Mouse (Mus musculus) forebrain, embryonic 16.5 days (tissue): ENCODE measurements around the gene Gm33543. TPM values are rescaled to one million over a fixed set of nuclear protein-coding genes. Genes with fewer than 3 reads are reported as not detected.

Experiments used
- ATAC-seq: fragments of 200-750 bp; cut with Nextera tagmentation; 2 replicates; pipeline ENCODE4 v1.8.0; 2017; ENCODE audit warnings: mild to moderate bottlenecking, moderate library complexity
- H3K27ac ChIP-seq: fragments of 300-500 bp; sonication (generic); 2 replicates; pipeline ENCODE4 v1.5.1; 2014; ENCODE audit warnings: low read length, control low read depth
- H3K27me3 ChIP-seq: fragments of 300-500 bp; sonication (generic); replicated peaks from 2 replicates; pipeline ENCODE4 v1.6.1; 2014; ENCODE audit warnings: low read length; ENCODE audit not compliant: control insufficient read depth, insufficient read depth
- H3K36me3 ChIP-seq: fragments of 300-500 bp; sonication (generic); 2 replicates; pipeline ENCODE4 v1.6.1; 2014; ENCODE audit not compliant: control insufficient read depth, insufficient read depth
- H3K4me1 ChIP-seq: fragments of 300-500 bp; sonication (generic); replicated peaks from 2 replicates; pipeline ENCODE4 v1.6.1; 2014; ENCODE audit warnings: low read length; ENCODE audit not compliant: control insufficient read depth, insufficient read depth
- H3K4me2 ChIP-seq: fragments of 300-500 bp; sonication (generic); 2 replicates; pipeline ENCODE4 v1.6.1; 2014; ENCODE audit warnings: mild to moderate bottlenecking, low read length, control low read depth
- H3K4me3 ChIP-seq: fragments of 300-500 bp; sonication (generic); replicated peaks from 2 replicates; pipeline ENCODE4 v1.5.1; 2014; ENCODE audit warnings: mild to moderate bottlenecking, low read length, control low read depth
- H3K9ac ChIP-seq: fragments of 300-500 bp; sonication (generic); replicated peaks from 2 replicates; pipeline ENCODE4 v1.6.1; 2014; ENCODE audit warnings: low read depth, low read length, control low read depth
- H3K9me3 ChIP-seq: fragments of 300-500 bp; sonication (generic); 2 replicates; pipeline ENCODE4 v1.6.1; 2016; ENCODE audit warnings: low read length; ENCODE audit not compliant: control insufficient read depth
- WGBS: fragments of 180-500 bp; shearing (Covaris S2); extraction: QIAGEN DNeasy Blood & Tissue Kit; methylation state at CpG from one replicate; pipeline ENCODE4 v1.1.7; 2014; 5-methylcytosine and 5-hydroxymethylcytosine counted together
- polyA plus RNA-seq: library from polyadenylated mRNA; unstranded; fragments of >200 nt; fragmentation: Nextera tagmentation; extraction: Ambion mirVana; gene quantifications from 2 replicates; pipeline ENCODE4 v1.2.1, GENCODE M21; 2015

Gm33543 gene
- polyA plus RNA-seq, 1 experiment from 2014 or later: not detected

DNA sequence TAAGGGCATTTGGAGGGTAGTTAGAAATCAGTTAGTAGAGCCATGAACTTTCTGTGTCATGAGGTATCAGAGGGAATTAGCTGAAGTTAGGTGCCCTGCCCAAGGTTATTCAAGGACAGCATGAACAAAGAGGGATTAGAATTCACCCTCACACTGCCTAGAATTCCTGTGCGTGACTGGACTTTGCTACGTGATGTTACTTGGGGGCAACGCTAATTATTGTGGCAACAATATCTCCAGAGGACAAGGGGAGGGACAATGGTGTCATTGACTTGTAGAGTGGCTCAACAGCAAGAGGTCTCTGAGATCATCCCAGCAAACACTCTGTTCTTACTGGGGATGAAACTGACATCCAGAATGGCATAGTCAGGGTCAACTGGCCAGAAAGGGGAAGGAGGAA is 2.9 kb downstream of the Gm33543 start:
- H3K4me2 ChIP-seq: no peak overlapping the region
- no peak for ATAC-seq
- WGBS: 70% methylated on average over 3 of the region's 3 CpGs

DNA sequence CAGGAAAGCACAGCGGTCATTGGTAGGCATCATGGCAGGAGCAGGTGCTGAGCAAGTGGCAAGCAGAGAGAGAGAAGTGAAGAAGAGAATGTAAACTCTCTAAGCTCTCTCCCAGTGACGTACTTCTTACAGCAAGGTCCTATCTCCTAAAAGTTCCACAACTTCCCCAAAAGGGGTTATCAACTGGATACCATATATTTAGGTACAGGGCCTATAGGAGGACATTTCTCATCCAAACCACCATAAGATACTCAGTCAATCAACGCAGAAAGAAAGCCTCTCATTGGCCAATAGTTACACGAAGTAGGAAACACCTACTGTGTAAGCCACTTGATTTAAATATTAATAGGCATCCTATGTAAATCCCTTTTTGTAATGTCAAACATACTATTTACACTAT is 3.7 kb downstream of the Gm33543 start:
- Histone ChIP-seq H3K9me3 (no peaks in the 10 kb centered on the region), H3K4me3 (no peak overlapping the region), H3K4me2 (no peak overlapping the region), H3K36me3 (no peaks in the 10 kb centered on the region), H3K4me1 (no peaks in the 10 kb centered on the region), H3K27ac (no peak overlapping the region), H3K9ac (no peak overlapping the region), H3K27me3 (no peaks in the 10 kb centered on the region)
- ATAC-seq: no peak
- 86% methylated on average over 4 of the region's 4 CpGs for WGBS

More for the DNA sequence above, 2.9 kb downstream of the Gm33543 start:
- H3K27ac ChIP-seq: no peak overlapping the region
- no peaks in the 10 kb centered on the region for H3K27me3 ChIP-seq
- no peak overlapping the region for H3K4me3 ChIP-seq
- H3K4me1 ChIP-seq: no peaks in the 10 kb centered on the region
- H3K9me3 ChIP-seq: no peaks in the 10 kb centered on the region
- no peak overlapping the region for H3K9ac ChIP-seq
- H3K36me3 ChIP-seq: no peaks in the 10 kb centered on the region

DNA sequence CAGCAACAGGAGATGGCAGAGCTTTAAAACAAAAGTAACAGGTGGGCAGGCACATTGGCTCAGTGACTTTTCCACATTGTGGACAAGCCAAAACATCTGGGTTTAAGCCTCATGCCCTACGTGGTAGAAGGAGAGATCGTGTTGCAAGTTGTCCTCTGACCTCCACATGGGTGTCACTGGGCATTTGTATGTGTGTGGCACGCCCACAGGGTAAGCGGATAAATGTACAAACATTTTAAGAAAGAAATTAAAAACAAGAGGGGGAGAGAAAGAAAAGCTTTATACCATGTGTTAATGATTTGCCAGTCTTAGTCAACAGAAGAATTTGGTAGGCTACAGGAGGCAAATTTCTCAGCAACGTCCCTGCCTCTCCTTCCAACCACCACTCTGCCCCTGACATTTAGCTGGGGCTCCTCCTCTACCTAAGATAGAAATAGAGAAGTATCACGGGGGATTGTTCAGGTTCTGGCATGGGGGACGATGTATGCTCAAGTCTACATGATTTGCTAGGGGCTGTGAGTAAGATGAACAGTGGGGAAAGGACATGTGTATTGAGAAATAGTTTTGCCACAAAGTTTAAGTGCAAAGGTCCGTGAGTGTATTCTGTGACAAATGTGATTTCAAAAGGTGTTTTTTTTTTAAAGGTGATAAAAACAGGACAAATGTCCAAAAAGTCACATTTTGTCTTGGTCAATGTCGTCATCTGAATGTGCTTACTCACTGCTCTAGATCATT is 6.0 kb downstream of the Gm33543 start:
- H3K27me3 ChIP-seq: no peaks in the 10 kb centered on the region
- H3K9me3 ChIP-seq: no peaks in the 10 kb centered on the region
- 78% methylated on average over 9 of the region's 9 CpGs for WGBS
- no peak overlapping the region for H3K27ac ChIP-seq
- no peak overlapping the region for H3K4me2 ChIP-seq
- H3K4me3 ChIP-seq: no peak overlapping the region
- H3K36me3 ChIP-seq: no peaks in the 10 kb centered on the region
- no peaks in the 10 kb centered on the region for H3K4me1 ChIP-seq
- no peak overlapping the region for H3K9ac ChIP-seq
- ATAC-seq: no peak

DNA sequence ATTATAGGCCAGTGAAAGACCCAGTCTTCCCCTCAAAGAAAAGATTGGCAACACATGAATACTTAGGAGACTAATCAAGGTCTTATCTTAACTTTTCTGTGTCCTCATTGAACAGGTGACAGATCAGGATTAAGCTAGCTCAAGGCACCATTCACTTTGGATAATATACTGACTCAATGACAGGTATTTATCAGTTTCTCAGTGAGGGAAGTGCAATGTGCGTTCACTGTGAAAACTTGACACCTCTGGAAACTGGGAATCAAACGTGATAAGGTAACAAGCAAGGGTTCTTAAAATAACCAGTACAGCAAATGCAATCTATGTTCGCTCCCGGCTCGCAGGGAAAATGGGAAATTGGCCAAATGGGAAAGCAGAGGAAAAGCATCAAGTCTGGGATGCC is 11.8 kb downstream of the Gm33543 start:
- 67% methylated on average over 5 of the region's 5 CpGs for WGBS
- H3K9me3 ChIP-seq: no peaks in the 10 kb centered on the region
- ATAC-seq: no peak
- H3K27me3 ChIP-seq: no peaks in the 10 kb centered on the region
- H3K4me2 ChIP-seq: no peak overlapping the region
- no peaks in the 10 kb centered on the region for H3K36me3 ChIP-seq
- H3K27ac ChIP-seq: no peak overlapping the region
- H3K4me1 ChIP-seq: no peaks in the 10 kb centered on the region
- no peak overlapping the region for H3K4me3 ChIP-seq
- no peak overlapping the region for H3K9ac ChIP-seq

DNA sequence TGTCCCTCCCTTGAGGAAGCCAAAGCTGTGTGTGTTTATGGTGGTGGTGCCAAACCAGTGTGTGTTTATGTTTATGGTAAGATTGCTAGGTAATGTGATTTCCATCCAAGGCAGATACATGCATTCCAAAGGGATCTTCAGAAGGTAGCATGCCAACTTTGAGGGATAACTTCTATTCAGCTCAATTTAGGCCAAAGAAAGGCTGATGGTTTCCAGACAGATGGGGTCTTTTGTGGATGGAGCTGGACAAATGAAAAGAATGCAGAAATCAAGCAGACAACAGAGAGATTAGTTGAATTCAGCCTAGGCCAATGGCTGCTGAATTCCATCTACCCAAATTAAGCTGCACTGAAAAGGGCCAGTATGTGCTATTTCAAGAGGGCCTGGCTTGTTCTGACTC is 13.3 kb downstream of the Gm33543 start:
- Histone ChIP-seq H3K9me3 (no peaks in the 10 kb centered on the region), H3K4me2 (no peak overlapping the region), H3K27ac (no peak overlapping the region), H3K27me3 (no peaks in the 10 kb centered on the region), H3K4me3 (no peak overlapping the region), H3K36me3 (no peaks in the 10 kb centered on the region), H3K9ac (no peak overlapping the region), H3K4me1 (no peaks in the 10 kb centered on the region)
- ATAC-seq: no peak

DNA sequence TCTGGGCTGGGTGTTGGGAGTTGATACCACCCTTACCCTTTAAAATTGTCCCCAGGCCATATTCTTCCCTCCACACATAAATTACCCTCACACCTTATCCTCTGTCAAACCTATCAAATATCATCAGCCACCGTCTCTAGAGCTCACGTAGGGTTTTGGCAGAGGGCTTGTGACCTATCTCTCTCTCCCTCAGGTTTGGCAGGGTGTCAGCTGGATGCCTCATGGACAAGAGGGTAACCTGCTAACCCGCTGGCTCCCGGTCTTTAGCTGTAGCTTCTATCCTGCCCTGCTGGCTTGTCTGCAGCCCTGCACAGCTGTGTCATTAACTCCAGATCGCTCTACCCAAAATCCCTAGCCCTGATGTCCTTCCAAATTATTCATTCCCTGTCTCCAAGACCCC is 14.4 kb downstream of the Gm33543 start:
- Histone ChIP-seq H3K9ac (no peak overlapping the region), H3K27me3 (no peaks in the 10 kb centered on the region), H3K4me3 (no peak overlapping the region), H3K9me3 (no peaks in the 10 kb centered on the region), H3K36me3 (no peaks in the 10 kb centered on the region), H3K27ac (no peak overlapping the region), H3K4me2 (no peak overlapping the region), H3K4me1 (no peaks in the 10 kb centered on the region)
- 88% methylated on average over 5 of the region's 5 CpGs for WGBS
- ATAC-seq: no peak

DNA sequence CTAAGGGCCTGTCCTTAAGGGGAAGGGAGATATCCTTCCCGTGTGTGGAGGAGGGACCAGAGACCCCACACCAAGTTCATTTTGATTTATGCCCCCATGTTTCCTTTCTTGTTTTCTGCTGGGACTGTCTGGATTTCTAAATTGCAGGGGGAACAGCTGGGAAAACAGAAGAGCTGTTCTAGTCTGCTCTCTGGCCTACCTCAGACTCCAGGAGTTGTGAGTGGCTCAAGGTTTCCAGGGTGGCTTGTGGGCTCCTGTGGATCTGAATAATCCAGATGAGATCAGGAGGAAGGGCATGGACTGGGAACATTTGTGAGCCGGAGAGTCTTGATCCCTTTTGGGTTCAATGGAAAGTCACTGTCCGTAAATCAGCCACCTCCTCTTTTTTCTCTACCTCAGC is 17.1 kb downstream of the Gm33543 start:
- H3K36me3 ChIP-seq: no peaks in the 10 kb centered on the region
- H3K27ac ChIP-seq: no peak overlapping the region
- no peak overlapping the region for H3K4me3 ChIP-seq
- H3K9ac ChIP-seq: no peak overlapping the region
- 66% methylated on average over 2 of the region's 3 CpGs for WGBS
- H3K4me2 ChIP-seq: no peak overlapping the region
- no peaks in the 10 kb centered on the region for H3K4me1 ChIP-seq
- ATAC-seq: no peak
- no peaks in the 10 kb centered on the region for H3K27me3 ChIP-seq
- H3K9me3 ChIP-seq: no peaks in the 10 kb centered on the region

DNA sequence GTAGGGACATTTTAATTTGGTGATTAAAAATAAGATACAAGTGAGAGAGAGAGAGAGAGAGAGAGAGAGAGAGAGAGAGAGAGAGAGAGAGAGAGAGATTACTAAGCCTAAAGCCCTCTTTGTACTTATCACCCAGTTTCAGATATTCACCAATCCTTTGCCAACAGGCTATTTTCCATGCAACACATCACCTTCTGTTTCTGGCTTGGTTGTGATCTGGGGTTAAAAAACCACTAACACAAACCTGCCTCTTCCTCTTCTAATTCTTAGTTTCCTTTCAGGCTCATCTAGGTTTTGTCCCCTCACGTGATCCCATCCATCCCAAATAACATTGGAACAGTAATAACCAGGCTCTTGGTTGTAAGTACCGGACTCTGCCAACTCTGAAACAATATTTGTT is 24.2 kb downstream of the Gm33543 start:
- no peak overlapping the region for H3K9ac ChIP-seq
- ATAC-seq: no peak
- H3K4me1 ChIP-seq: peaks cover 8% of the 10 kb centered on the region
- H3K4me3 ChIP-seq: no peak overlapping the region
- H3K36me3 ChIP-seq: no peaks in the 10 kb centered on the region
- H3K9me3 ChIP-seq: no peaks in the 10 kb centered on the region
- no peaks in the 10 kb centered on the region for H3K27me3 ChIP-seq
- 93% methylated on average over 2 of the region's 2 CpGs for WGBS
- H3K27ac ChIP-seq: no peak overlapping the region
- no peak overlapping the region for H3K4me2 ChIP-seq

DNA sequence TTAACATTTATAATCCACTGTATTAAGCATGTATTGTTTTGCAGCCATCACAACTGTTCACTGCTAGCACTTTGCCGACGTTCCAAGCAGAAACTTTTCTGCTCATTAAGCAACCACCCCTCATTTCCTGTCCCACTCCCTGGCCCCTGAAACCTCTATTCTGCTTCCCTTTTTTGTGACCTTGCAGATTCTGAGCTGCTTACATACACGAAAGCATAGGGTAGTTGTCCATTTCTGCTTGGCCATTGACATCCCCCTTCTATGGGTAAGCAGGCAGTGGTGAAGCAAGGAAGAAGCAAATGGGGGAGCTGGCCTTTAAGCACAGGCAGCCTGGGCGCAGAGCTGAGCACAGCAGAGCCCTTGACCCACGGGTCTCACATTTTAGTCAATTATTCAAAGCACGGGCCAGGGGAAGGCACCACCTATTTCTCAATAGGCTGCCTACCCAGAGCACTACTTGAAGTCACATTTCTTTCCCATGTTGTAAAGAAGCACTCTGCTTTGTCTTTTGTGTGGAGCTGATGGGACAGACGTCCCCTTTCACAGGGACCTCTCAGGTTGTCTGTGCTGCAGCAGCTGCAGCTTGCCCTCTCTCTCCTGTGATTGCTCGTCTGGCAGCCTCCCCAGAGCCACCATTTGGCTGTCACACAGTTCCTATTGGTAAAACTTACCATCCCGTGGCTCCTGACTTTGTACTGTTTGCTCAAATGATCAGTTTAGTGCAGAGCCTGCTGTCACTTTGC is 25.1 kb downstream of the Gm33543 start:
- Histone ChIP-seq H3K4me2 (no peak overlapping the region), H3K9me3 (no peaks in the 10 kb centered on the region), H3K27me3 (no peaks in the 10 kb centered on the region), H3K27ac (no peak overlapping the region), H3K4me3 (no peak overlapping the region), H3K36me3 (no peaks in the 10 kb centered on the region), H3K4me1 (peaks cover 8% of the 10 kb centered on the region), H3K9ac (no peak overlapping the region)
- WGBS: 26% methylated on average over 9 of the region's 9 CpGs
- ATAC-seq: peak; percentile 72
